Mouse (Mus musculus): ENCODE results near the gene 1700061G19Rik.
A peak's percentile ranks its signal among the peaks of the same experiment; 100 is the strongest.

The 1700061G19Rik gene

GRCm38 (mm10) chr17:56925998-56926397 is 50.7 kb downstream of the 1700061G19Rik start:
- no peak for DNase-seq (ENCODE audit: low read depth, low spot score)

- no peak for DNase-seq (ENCODE audit: low read depth, low spot score)
These were observed 53.8 kb downstream of the 1700061G19Rik start for GRCm38 (mm10) chr17:56929101-56929500.

GRCm38 (mm10) chr17:56929530-56929929 is 54.3 kb downstream of the 1700061G19Rik start:
- no peak for DNase-seq (ENCODE audit: low read depth, low spot score)

- no peak for DNase-seq (ENCODE audit: low read depth, low spot score)
These were observed 54.7 kb downstream of the 1700061G19Rik start for GRCm38 (mm10) chr17:56930026-56930425.

GRCm38 (mm10) chr17:56933395-56933794 is 58.1 kb downstream of the 1700061G19Rik start:
- DNase-seq (ENCODE audit: low read depth, low spot score) = no peak

GRCm38 (mm10) chr17:56934545-56935330 is 59.5 kb downstream of the 1700061G19Rik start:
- DNase-seq (ENCODE audit: low read depth, low spot score) = peak; percentile 14

GRCm38 (mm10) chr17:56935363-56936131 is 60.3 kb downstream of the 1700061G19Rik start, which contains the start of gene Mllt1:
Mllt1 (minus strand) TSS chr17:56935415.
- peak; percentile 97 for DNase-seq (ENCODE audit: low read depth, low spot score)

- no peak for DNase-seq (ENCODE audit: low read depth, low spot score)
These were observed 61.5 kb downstream of the 1700061G19Rik start for GRCm38 (mm10) chr17:56936731-56937130.
